Mouse (Mus musculus) heart, embryonic 13.5 days (tissue): ENCODE results near the gene Tex13c2. TPM values are rescaled to one million over a fixed set of nuclear protein-coding genes. Genes with fewer than 3 reads are reported as not detected.

ENCODE experiments used
- ATAC-seq: fragments of 200-750 bp; cut with Nextera tagmentation; 2 replicates; pipeline ENCODE4 v1.8.0; 2017; ENCODE audit warnings: moderate TSS enrichment; ENCODE audit not compliant: insufficient number of reproducible peaks, low FRiP score, low TSS enrichment; ENCODE audit errors: extremely low read depth
- H3K27ac ChIP-seq: fragments of 300-500 bp; sonication (generic); replicated peaks from 2 replicates; pipeline ENCODE4 v1.5.1; 2015; ENCODE audit warnings: moderate library complexity, mild to moderate bottlenecking, inconsistent platforms
- H3K27me3 ChIP-seq: fragments of 300-500 bp; sonication (generic); replicated peaks from 2 replicates; pipeline ENCODE4 v1.6.1; 2015; ENCODE audit warnings: mild to moderate bottlenecking, inconsistent platforms
- H3K36me3 ChIP-seq: fragments of 300-500 bp; sonication (generic); 2 replicates; pipeline ENCODE4 v1.6.1; 2015; ENCODE audit warnings: mild to moderate bottlenecking, inconsistent platforms
- H3K4me1 ChIP-seq: fragments of 300-500 bp; sonication (generic); 2 replicates; pipeline ENCODE4 v1.6.1; 2015; ENCODE audit warnings: inconsistent platforms
- H3K4me2 ChIP-seq: fragments of 300-500 bp; sonication (generic); 2 replicates; pipeline ENCODE4 v1.6.1; 2015; ENCODE audit warnings: inconsistent platforms, mild to moderate bottlenecking, moderate library complexity
- H3K4me3 ChIP-seq: fragments of 300-500 bp; sonication (generic); 2 replicates; pipeline ENCODE4 v1.5.1; 2015; ENCODE audit warnings: moderate library complexity, mild to moderate bottlenecking, inconsistent platforms
- H3K9ac ChIP-seq: fragments of 300-500 bp; sonication (generic); 2 replicates; pipeline ENCODE4 v1.6.1; 2015; ENCODE audit warnings: inconsistent platforms, mild to moderate bottlenecking, moderate library complexity
- H3K9me3 ChIP-seq: fragments of 300-500 bp; sonication (generic); 2 replicates; pipeline ENCODE4 v1.6.1; 2016; ENCODE audit warnings: inconsistent platforms
- WGBS: fragments of 180-500 bp; shearing (Covaris S2); methylation state at CpG from one replicate; pipeline ENCODE4 v1.1.7; 2015; ENCODE audit warnings: mixed read lengths; 5-methylcytosine and 5-hydroxymethylcytosine counted together
- polyA plus RNA-seq: library from polyadenylated mRNA; unstranded; fragments of >200 nt; fragmentation: Nextera tagmentation; extraction: Ambion mirVana; gene quantifications from 2 replicates; pipeline ENCODE4 v1.2.1, GENCODE M21; 2015

Tex13c2 gene
- not detected in 2 replicates for polyA plus RNA-seq

GRCm38 (mm10) chrX:42489446-42489845 is at the start of gene Tex13c2:
Gene Tex13c2, plus strand, starts transcription at chrX:42489691.
- ATAC-seq, result no peak
- 83% methylated on average over 16 of the region's 16 CpGs for WGBS
- no peak within 1 kb of the TSS for H3K27ac ChIP-seq
- H3K9me3 ChIP-seq, result 0 out of 2 replicates have a peak, but pooled peaks cover 2% of the 10 kb centered on the region
- no peak within 1 kb of the TSS for H3K4me2 ChIP-seq
- no peak within 1 kb of the TSS for H3K4me3 ChIP-seq
- no peaks in the 10 kb centered on the region for H3K27me3 ChIP-seq
- no peaks in the 10 kb centered on the region for H3K4me1 ChIP-seq
- no peak within 1 kb of the TSS for H3K9ac ChIP-seq
- no peaks in the 10 kb centered on the region for H3K36me3 ChIP-seq

GRCm38 (mm10) chrX:42450305-42450704 is 39.2 kb upstream of the Tex13c2 start:
- H3K27me3 ChIP-seq, result no peaks in the 10 kb centered on the region
- no peaks in the 10 kb centered on the region for H3K9me3 ChIP-seq
- no peak for ATAC-seq
- WGBS, result 59% methylated on average over 1 of the region's 1 CpGs
- H3K4me3 ChIP-seq, result no peak overlapping the region
- H3K36me3 ChIP-seq, result no peaks in the 10 kb centered on the region
- no peaks in the 10 kb centered on the region for H3K4me1 ChIP-seq
- no peak overlapping the region for H3K9ac ChIP-seq
- no peak overlapping the region for H3K4me2 ChIP-seq
- H3K27ac ChIP-seq, result no peak overlapping the region

GRCm38 (mm10) chrX:42453001-42453400 is 36.5 kb upstream of the Tex13c2 start:
- no peaks in the 10 kb centered on the region for H3K27me3 ChIP-seq
- whole genome bisulfite sequencing, result 92% methylated on average over 1 of the region's 1 CpGs

GRCm38 (mm10) chrX:42454533-42454932 is 35.0 kb upstream of the Tex13c2 start:
- no peak overlapping the region for H3K4me2 ChIP-seq
- H3K4me3 ChIP-seq, result no peak overlapping the region
- H3K4me1 ChIP-seq, result no peaks in the 10 kb centered on the region
- H3K27ac ChIP-seq, result no peak overlapping the region
- WGBS, result 66% methylated on average over 7 of the region's 7 CpGs
- no peak for ATAC-seq
- H3K27me3 ChIP-seq, result no peaks in the 10 kb centered on the region
- no peak overlapping the region for H3K9ac ChIP-seq
- H3K36me3 ChIP-seq, result no peaks in the 10 kb centered on the region
- H3K9me3 ChIP-seq, result no peaks in the 10 kb centered on the region

More at GRCm38 (mm10) chrX:42453001-42453400, 36.5 kb upstream of the Tex13c2 start:
- Histone ChIP-seq H3K9ac (no peak overlapping the region), H3K4me1 (no peaks in the 10 kb centered on the region), H3K27ac (no peak overlapping the region), H3K4me3 (no peak overlapping the region), H3K36me3 (no peaks in the 10 kb centered on the region), H3K4me2 (no peak overlapping the region), H3K9me3 (no peaks in the 10 kb centered on the region)
- no peak for ATAC-seq

- H3K27ac ChIP-seq, result no peak overlapping the region
- 83% methylated on average over 8 of the region's 8 CpGs for WGBS
- no peak for ATAC-seq
- no peaks in the 10 kb centered on the region for H3K4me1 ChIP-seq
- no peaks in the 10 kb centered on the region for H3K36me3 ChIP-seq
- H3K4me2 ChIP-seq, result no peak overlapping the region
- no peaks in the 10 kb centered on the region for H3K27me3 ChIP-seq
- 0 out of 2 replicates have a peak, but pooled peaks cover 2% of the 10 kb centered on the region for H3K9me3 ChIP-seq
- H3K4me3 ChIP-seq, result no peak overlapping the region
- H3K9ac ChIP-seq, result no peak overlapping the region
These were observed 845 bp downstream of the Tex13c2 start for GRCm38 (mm10) chrX:42490336-42490735.

- H3K27me3 ChIP-seq, result no peaks in the 10 kb centered on the region
- no peak overlapping the region for H3K4me3 ChIP-seq
- H3K4me1 ChIP-seq, result no peaks in the 10 kb centered on the region
- no peaks in the 10 kb centered on the region for H3K9me3 ChIP-seq
- H3K4me2 ChIP-seq, result no peak overlapping the region
- H3K9ac ChIP-seq, result no peak overlapping the region
- H3K27ac ChIP-seq, result no peak overlapping the region
- no peaks in the 10 kb centered on the region for H3K36me3 ChIP-seq
- ATAC-seq, result no peak
These were observed 11.0 kb downstream of the Tex13c2 start for GRCm38 (mm10) chrX:42500538-42500937.

- 76% methylated on average over 13 of the region's 13 CpGs for WGBS
- H3K9ac ChIP-seq, result no peak within 1 kb of the TSS
- ATAC-seq, result no peak
- H3K4me3 ChIP-seq, result no peak within 1 kb of the TSS
- no peaks in the 10 kb centered on the region for H3K27me3 ChIP-seq
- H3K4me2 ChIP-seq, result no peak within 1 kb of the TSS
- H3K36me3 ChIP-seq, result no peaks in the 10 kb centered on the region
- no peak within 1 kb of the TSS for H3K27ac ChIP-seq
- H3K9me3 ChIP-seq, result no peaks in the 10 kb centered on the region
- H3K4me1 ChIP-seq, result no peaks in the 10 kb centered on the region
These were observed 13.0 kb downstream of the Tex13c2 start, which contains the start of gene Sh2d1a for GRCm38 (mm10) chrX:42502291-42503043. Gene Sh2d1a, plus strand, starts transcription at chrX:42502453.

GRCm38 (mm10) chrX:42511105-42511504 is 21.6 kb downstream of the Tex13c2 start:
- Histone ChIP-seq H3K4me1 (no peaks in the 10 kb centered on the region), H3K27me3 (no peaks in the 10 kb centered on the region), H3K9me3 (no peaks in the 10 kb centered on the region), H3K36me3 (no peaks in the 10 kb centered on the region), H3K4me3 (no peak overlapping the region), H3K9ac (no peak overlapping the region), H3K27ac (no peak overlapping the region), H3K4me2 (no peak overlapping the region)
- WGBS, result 63% methylated on average over 2 of the region's 2 CpGs
- ATAC-seq, result no peak

- Histone ChIP-seq H3K36me3 (no peaks in the 10 kb centered on the region), H3K4me3 (no peak overlapping the region), H3K4me1 (no peaks in the 10 kb centered on the region), H3K27me3 (no peaks in the 10 kb centered on the region), H3K9ac (no peak overlapping the region), H3K9me3 (no peaks in the 10 kb centered on the region), H3K27ac (no peak overlapping the region), H3K4me2 (no peak overlapping the region)
- ATAC-seq, result no peak
These were observed 23.1 kb downstream of the Tex13c2 start for GRCm38 (mm10) chrX:42512567-42512966.

GRCm38 (mm10) chrX:42522868-42523267 is 33.4 kb downstream of the Tex13c2 start:
- no peaks in the 10 kb centered on the region for H3K36me3 ChIP-seq
- WGBS, result 79% methylated on average over 2 of the region's 2 CpGs

GRCm38 (mm10) chrX:42530703-42531102 is 41.2 kb downstream of the Tex13c2 start:
- H3K4me2 ChIP-seq, result no peak overlapping the region
- no peak for ATAC-seq
- 77% methylated on average over 4 of the region's 4 CpGs for WGBS
- H3K4me3 ChIP-seq, result no peak overlapping the region
- no peaks in the 10 kb centered on the region for H3K4me1 ChIP-seq
- no peak overlapping the region for H3K27ac ChIP-seq
- no peaks in the 10 kb centered on the region for H3K27me3 ChIP-seq
- no peaks in the 10 kb centered on the region for H3K9me3 ChIP-seq
- no peaks in the 10 kb centered on the region for H3K36me3 ChIP-seq
- H3K9ac ChIP-seq, result no peak overlapping the region

More at GRCm38 (mm10) chrX:42522868-42523267, 33.4 kb downstream of the Tex13c2 start:
- Histone ChIP-seq H3K9ac (no peak overlapping the region), H3K4me1 (no peaks in the 10 kb centered on the region), H3K27me3 (no peaks in the 10 kb centered on the region), H3K9me3 (no peaks in the 10 kb centered on the region), H3K27ac (no peak overlapping the region), H3K4me3 (no peak overlapping the region), H3K4me2 (no peak overlapping the region)
- ATAC-seq, result no peak
